Mouse (Mus musculus) c-Kit-positive CD71-positive TER-119-negative erythroid progenitor cells, embryonic 14.5 days (primary cell): ENCODE results near the gene Hid1.

ENCODE experiments used
- DNase-seq: peaks from one replicate; pipeline ENCODE4 v3.0.0-alpha.2; 2013; ENCODE audit warnings: low read depth

The Hid1 gene

DNA sequence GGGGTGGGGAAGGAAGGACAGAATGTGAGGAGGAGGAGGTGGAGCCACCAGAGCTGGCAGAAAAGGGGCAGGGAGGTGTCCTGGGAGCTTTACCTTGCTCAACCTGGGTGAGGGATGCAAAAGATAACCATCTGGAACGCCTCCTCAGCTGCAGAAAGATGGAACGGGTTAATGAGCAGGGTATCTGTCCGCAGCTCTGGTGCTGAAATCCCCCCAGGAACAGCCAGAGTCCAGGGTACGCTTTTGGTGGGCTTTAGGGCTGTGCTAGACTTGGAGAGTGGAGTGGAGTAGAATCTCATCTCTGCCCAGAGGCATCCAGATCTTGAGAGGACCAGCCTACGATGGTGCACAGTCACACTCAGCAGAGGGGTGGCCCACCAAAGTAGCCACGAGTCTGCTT, 31.4 kb downstream of the Hid1 start:
- no peak for DNase-seq

DNA sequence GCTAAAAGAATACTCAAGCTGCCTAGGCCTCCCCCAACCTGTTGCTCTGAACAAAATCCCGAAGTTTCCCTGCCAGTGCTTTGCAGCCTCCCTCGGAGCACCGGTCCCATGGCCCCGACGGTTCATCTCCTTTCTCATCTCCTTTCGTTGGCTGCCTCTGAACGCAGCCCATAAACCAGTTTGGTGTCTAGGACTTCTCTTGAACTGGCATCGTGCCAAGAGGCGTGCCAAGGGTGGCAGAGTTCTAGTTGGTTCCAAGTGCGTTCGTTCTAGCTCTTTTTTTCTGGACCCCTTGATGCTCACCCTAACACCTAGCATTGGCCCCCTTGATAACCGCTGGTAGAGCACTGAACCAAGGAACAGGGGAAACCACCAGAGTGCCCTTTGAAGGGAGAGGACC, 32.3 kb downstream of the Hid1 start:
- DNase-seq: no peak

DNA sequence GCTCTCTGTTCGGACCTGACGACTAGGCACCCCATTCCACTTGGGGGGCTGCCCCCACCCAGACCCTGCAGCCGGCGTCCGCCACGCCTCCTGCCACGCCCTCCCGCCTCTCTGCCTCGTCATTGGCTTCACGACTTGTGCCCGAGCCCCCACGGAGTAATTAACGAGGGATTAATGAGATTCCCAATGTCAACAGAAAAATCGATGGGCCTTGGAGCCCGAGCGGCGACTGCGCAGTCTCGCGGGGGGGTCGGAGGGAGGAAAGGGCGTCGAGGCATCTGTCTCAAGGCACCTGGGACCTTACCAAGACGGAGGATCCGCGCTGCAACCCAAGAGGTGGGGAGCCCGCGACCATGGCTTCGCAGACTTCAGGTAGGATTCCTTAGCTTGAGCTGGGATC, 33.0 kb downstream of the Hid1 start, which contains the start of gene Otop3:
TSS of gene Otop3 (plus strand) at position 201 of the 400 bp plus-strand sequence.
- no peak for DNase-seq

DNA sequence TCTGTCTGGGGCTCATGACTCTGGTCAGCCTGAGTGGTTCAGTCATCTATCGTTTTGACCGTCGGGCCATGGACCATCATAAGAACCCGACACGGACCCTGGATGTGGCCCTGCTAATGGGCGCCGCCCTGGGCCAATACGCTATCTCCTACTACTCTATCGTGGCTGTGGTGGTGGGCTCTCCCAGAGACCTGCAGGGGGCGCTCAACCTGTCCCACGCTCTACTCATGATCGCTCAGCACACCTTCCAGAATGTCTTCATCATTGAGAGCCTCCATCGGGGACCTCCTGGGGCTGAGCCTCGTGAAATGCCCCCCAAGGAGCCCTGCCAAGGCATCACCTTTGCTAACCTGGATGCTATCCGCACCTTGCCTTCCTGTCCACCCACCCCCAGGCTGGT, 38.2 kb downstream of the Hid1 start:
- DNase-seq: no peak

DNA sequence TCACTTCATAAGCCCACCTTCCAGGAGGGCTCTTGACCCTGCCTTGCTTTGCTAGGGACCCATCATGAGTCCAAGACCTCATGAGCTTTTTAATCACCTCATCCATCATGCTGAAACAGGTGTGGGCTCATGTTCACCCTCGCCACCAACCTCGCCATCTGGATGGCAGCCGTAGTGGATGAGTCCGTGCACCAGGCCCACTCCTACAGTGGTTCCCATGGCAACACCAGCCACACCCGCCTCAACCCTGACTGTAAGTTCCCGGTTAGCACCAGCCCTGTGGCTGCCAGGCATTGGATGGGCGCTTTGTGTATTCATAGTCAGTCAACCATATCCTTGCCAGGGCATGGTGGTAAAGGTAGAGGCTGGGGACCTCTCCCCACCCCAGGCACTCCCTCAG, 40.8 kb downstream of the Hid1 start:
- DNase-seq: no peak

DNA sequence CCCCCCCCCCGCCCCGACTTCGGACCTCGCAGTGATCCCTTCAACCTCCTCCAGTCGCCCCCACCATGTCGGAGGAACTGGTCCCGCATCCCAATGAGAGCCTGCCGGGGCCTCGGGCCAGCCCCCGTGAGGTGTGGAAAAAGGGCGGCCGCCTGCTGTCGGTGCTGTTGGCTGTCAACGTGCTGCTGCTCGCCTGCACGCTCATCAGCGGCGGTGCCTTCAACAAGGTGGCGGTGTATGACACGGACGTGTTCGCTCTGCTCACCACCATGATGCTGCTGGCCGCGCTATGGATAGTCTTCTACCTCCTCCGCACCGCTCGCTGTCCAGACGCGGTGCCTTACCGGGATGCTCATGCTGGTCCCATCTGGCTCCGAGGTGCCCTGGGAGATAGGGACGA, 44.2 kb downstream of the Hid1 start:
- DNase-seq: no peak

DNA sequence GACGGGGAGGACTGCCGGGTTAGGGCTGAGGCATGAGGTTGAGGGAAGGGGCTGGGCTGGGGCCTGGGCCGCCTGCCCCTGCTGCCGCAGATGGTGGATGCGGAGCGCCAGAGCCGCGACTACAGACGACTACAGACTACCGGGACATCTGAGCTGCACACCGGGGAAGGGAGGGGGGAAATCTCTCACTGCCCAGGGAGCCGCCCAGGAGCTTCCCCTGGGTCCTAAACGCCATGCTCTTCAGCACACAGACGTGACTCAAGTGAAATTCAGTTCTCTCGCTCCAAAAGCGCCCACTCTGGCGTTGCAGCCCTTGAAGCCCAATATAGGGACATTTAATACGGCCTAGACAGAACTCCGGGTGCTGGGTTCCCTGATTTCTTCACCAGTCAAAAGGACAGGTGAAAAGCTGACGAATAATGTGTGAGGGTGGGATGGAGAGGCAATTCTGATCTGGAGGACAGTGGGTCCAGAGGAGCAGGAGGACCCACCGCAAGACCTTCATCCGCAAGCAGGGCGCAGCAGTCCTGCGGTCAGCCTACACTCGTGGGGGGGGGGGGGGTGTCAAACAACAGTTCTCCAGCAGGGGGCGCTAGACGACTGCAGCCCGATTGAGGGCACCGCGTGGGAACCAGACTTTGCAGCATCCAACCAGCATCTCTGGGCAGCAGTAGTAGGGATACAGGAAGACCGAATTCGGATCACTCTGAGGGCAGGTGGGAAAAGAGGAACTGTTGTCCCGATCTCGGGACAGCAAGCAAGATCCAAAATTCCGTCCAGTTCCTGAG, 45.5 kb downstream of the Hid1 start, which contains the start of gene Ush1g:
TSS of gene Ush1g (minus strand) at position 136 of the 788 bp plus-strand sequence.
- DNase-seq: peak; percentile 27

DNA sequence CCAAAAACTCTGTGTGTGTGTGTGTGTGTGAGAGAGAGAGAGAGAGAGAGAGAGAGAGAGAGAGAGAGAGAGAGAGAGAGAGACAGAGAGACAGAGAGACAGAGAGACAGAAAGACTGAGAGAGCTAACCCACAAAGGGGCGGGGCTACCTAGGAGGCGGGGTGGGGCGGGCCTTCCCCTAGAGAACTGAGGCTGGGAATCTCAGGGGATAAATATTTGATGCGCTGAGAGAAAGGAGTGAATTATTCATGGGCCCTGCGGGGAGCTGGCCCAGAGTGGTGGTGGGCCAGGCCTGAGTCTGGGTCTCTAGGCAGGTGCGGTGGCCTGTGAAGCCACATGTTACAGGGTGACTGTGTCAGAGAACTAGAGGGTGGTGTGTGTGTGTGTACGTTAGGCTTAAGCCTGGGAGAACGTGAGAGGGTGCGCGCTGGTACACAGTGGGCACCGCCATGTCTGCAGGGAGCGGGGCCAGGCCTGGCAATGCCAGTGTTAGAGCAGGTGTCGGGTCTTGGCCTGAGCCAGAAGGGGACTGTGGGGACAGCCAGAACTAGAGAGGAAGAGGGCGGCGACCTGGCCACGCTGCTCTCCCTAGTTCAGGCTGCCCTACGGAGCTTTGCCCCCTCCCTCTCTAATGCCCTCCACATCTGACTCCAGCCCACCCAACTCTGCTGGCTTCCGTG, 47.7 kb downstream of the Hid1 start:
- DNase-seq: no peak

DNA sequence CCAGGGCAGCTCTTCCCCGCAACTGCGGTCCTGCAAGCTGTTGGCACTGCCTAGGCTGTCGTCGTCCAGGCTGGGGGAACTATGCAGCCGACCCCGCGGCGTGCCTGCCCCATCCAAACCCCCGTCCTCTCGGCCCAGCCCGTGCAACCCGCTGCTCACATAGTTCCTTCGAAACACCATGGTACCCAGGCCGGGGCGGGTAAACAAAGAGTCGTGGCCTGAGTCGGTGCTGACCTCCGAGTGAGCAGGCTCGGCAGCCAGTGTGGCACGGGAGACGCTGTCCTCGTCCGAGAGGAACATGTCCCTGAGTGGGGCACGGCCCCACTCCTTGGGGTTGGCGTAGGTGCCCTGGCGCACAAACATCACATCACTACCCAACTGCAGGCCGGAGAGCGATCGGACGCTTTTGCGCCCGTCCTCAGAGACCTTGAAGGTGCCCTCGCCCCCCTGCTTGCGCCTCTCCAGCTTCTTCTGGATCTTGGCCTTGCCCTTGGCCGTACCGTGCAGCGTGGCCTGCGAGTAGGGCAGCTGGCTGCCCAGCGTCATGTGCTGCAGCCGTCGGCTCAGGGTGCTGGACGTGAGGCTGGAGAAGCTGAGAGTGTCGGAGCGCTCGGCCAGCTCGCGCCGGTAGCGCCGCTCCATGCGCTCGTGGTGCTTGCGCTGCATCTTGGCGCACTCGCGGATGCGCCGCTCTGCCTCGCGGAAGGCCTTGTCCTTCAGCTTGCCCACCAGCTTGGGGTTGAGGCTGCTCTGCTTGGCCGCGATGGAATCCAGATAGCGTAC, 49.1 kb downstream of the Hid1 start:
- no peak for DNase-seq

DNA sequence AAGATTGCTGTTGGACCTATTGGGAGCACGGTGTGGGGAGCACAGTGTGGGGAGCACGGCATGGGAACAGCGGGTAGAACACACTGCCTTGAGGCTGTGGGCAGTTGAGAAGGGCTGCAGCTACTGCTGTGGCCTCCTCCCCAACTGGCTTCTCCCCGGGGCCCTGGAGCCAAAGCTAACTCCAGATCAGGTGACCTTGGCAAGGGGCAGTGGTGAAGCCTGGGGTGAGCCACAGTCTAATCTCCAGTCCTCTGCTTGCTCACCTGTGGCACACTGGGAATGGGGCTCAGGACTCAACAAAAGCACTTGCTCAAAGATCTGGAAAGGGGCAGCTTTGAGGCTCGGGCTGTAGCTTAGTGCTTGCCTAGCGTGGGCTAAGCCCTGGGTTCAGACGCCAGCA, 50.4 kb downstream of the Hid1 start:
- DNase-seq: no peak

DNA sequence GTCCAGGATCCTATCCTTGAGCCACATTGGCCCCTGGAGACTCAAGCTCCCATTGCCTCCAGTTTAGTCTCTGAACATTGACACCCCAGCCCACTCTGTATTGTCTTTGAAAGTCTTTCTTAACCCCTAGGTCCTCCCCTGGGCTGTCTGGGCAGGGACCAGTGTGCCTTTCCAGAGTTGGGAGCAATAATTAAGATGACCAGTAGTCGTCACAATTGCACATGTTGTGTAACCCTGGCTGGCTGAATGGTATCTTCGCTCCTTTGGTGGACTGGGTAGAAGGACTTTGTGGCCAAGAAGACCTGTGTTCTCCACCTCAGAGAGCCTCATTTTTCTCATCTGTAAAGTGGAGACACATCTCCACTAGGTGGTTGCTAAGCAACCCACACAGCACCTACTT, 53.3 kb downstream of the Hid1 start:
- DNase-seq: no peak

DNA sequence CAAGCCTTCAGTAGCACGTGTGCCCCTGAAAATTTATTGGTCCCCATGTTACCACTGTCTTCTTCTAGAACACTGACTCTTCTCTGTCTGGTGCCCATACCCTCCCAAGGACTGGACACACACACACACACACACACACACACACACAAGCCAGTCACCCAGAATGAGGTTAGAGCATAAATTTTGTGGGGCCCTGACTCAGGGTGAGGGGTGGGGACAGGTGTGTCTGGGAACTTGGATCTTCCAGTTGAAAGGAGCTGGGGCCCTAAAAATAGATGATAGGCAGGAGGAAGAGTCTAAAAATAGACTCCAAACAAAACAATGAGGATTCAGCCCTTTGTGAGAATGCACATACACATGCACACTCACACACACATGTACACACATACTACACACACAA, 58.8 kb downstream of the Hid1 start:
- DNase-seq: no peak

DNA sequence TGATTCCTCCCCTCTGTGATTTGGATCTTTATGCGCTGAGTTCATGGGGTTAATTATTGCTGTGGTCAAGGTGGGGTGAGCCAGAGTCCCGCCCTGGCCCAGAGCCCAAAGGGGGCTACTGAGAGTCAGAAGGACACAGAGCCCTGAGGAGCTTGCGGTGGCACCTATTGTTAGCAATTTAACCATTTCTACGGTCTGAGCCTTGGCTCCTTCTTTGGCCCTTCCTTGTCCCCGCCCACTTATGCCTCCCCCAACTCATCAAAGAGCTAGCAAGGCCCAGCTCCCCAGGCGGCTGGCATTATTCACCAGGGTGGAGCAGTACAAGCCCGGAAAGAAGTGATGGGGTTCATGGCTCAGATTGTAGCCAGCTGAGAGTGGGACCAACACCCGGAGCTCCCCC, 60.7 kb downstream of the Hid1 start, which contains the start of gene Otop2:
TSS of gene Otop2 (plus strand) at position 301 of the 400 bp plus-strand sequence.
- no peak for DNase-seq

DNA sequence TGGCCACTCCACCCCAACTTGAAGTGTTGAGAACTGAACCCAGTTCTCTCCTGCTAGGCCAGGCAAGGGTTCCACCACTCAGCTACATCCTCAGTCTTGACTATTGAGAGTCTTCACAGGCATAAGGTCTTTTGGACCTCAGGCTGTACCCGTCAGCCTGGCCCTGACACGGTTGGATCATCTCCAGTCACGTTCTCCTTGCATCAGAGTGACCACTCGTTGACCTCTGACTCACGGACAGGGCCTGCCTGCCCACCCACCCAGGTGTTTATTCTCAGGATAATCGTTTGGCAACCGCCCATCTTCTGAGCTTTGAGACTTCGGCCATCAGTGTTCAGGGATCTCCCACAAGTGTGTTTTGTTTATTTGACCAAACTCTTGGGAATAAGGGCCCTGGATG, 64.4 kb downstream of the Hid1 start:
- no peak for DNase-seq

DNA sequence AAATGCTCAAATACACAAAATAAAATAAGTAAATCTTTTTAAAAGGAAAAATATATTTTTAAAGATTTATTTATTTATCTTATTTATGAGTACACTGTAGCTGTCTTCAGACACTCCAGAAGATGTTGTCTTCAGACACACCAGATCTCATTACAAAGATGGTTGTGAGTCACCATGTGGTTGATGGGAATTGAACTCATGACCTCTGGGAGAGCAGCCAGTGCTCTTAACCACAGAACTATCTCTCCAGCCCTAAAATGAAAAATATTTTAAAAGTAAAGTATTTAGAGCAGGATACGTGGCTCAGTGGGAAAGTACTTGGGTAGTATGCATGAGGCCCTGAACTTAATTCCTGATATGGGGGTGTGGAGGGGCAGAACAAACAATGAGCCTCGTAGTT, 66.2 kb downstream of the Hid1 start:
- DNase-seq: no peak

DNA sequence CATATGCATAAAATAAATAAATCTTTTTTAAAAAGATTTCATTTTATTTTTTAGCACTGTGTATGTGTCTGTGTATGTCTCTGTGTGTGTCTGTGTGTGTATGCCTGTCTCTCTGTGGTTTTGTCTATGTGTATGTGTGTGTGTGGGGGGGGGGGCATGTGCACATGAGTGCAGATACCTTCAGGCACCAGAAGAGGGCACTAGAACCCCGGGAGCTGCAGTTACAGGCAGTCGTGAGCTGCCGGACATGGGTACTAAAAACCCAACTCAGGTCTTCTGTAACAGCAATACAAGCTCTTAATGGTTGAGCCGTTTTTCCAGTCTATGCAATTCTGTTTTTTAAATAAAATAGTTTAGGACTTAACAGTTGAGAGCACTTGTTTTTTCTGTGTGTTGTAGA, 66.8 kb downstream of the Hid1 start:
- no peak for DNase-seq

DNA sequence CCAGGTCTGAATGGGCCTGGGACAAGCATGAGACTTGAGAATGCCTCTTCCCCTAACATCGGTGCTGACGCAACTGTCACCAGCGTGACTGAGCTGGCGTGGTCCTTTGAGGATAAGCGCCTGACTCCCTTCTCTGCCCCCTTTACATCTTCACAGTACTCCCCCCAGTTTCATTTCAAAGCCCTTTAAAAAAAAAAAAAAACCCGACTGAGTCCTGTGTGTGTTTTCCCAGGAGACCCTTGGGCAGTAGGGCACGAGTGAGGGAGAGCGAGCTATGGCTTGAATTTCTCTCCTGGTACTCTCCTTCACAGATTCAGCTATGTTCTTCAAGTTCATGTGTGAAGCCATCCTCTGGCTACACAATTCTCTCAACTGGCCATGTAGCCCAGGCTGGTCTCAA, 69.4 kb downstream of the Hid1 start:
- DNase-seq: no peak
